Mouse (Mus musculus) heart, adult 2 months (tissue): ENCODE measurements around the gene Rad23b. TPM values are rescaled to one million over a fixed set of nuclear protein-coding genes. Genes with fewer than 3 reads are reported as not detected.
"Not testable (repeated sequence)": the region's sequence is repeated elsewhere in the genome, so short reads cannot be mapped to it uniquely, and the experiment has no call there.

ENCODE experiments used
- DNase-seq, 2 experiments: peaks; one replicate each; pipeline ENCODE4 v3.0.0; 2021
- H3K27ac ChIP-seq: fragments of 200-600 bp; 2 replicates; pipeline ENCODE4 v1.8.1; 2022
- H3K27me3 ChIP-seq: fragments of 200-500 bp; 2 replicates; pipeline ENCODE4 v1.6.1; 2012; ENCODE audit warnings: mild to moderate bottlenecking, low read length, inconsistent platforms, mixed read lengths; ENCODE audit not compliant: control insufficient read depth, insufficient read depth
- H3K36me3 ChIP-seq: fragments of 200-500 bp; 2 replicates; pipeline ENCODE4 v1.6.1; 2012; ENCODE audit warnings: low read length, inconsistent platforms; ENCODE audit not compliant: control insufficient read depth, insufficient read depth
- H3K4me1 ChIP-seq: fragments of 200-500 bp; 2 replicates; pipeline ENCODE4 v1.6.1; 2011; ENCODE audit warnings: low read length; ENCODE audit not compliant: control insufficient read depth, insufficient read depth
- H3K4me3 ChIP-seq: fragments of 200-600 bp; 2 replicates; pipeline ENCODE4 v1.8.1; 2022
- H3K79me2 ChIP-seq: fragments of 200-500 bp; replicated peaks from 2 replicates; pipeline ENCODE4 v1.6.1; 2012; ENCODE audit warnings: mild to moderate bottlenecking, inconsistent platforms, low read length, moderate library complexity, mixed read lengths; ENCODE audit not compliant: control insufficient read depth, insufficient read depth
- H3K9ac ChIP-seq: fragments of 200-500 bp; 2 replicates; pipeline ENCODE4 v1.6.1; 2012; ENCODE audit warnings: low read depth, mild to moderate bottlenecking, control low read depth, inconsistent platforms, low read length, mixed read lengths
- CTCF ChIP-seq: fragments of 200-600 bp; IDR thresholded peaks from 2 replicates; pipeline ENCODE4 v1.8.1; 2022; ENCODE audit warnings: antibody characterized with exemption, mild to moderate bottlenecking, moderate library complexity
- EP300 ChIP-seq: fragments of 200-500 bp; IDR thresholded peaks from 2 replicates; pipeline ENCODE4 v1.6.1; 2011; ENCODE audit warnings: low read depth, low read length, control low read depth; ENCODE audit not compliant: insufficient read depth
- POLR2A ChIP-seq: fragments of 200-500 bp; IDR thresholded peaks from 2 replicates; pipeline ENCODE4 v1.6.1; 2011; ENCODE audit warnings: mild to moderate bottlenecking, low read depth, low read length, control low read depth; ENCODE audit not compliant: insufficient read depth
- WGBS: fragments of 180-500 bp; shearing (Covaris S2); methylation state at CpG from one replicate; pipeline ENCODE4 v1.1.7; 2018; 5-methylcytosine and 5-hydroxymethylcytosine counted together
- intact Hi-C: fragments of 180-260 bp; cut with DNase I; formaldehyde crosslinking; loops from one replicate; pipeline ENCODE4 v1.15.1; 2025
- long read RNA-seq: library from polyadenylated mRNA; stranded (forward); transcript quantifications from one replicate; pipeline ENCODE4 v2.0.0, GENCODE M21; 2021
- polyA plus RNA-seq: library from polyadenylated mRNA; depleted of rRNA; stranded (reverse); fragments of >200 nt; gene quantifications from 2 replicates; pipeline ENCODE4 v1.2.3, GENCODE M21; 2012; rRNA removed
- total RNA-seq, 2 experiments: library from RNA; stranded (reverse); gene quantifications; 2 replicates each; pipeline ENCODE4 v1.2.3; 2021

Rad23b gene
- total RNA-seq (100 to 1,000 TPM; 113 to 121 TPM), polyA plus RNA-seq (124 and 137 TPM in 2 replicates)
- long read RNA-seq, transcript Rad23b-201 (10 exons, 3,810 nt) = major isoform, 18 of 22 reads
- long read RNA-seq, partial matches to known transcripts = 4 of 22 reads
- long read RNA-seq, other reads (novel, unspliced or antisense) = 0 of 22 reads

- Histone ChIP-seq H3K79me2 (peaks cover 8% of the 10 kb centered on the region), H3K27me3 (no peaks in the 10 kb centered on the region), H3K4me3 (peak within 1 kb of the TSS; percentile 99), H3K4me1 (peaks cover 6% of the 10 kb centered on the region; the same call in 1 of the 2 replicates), H3K36me3 (peaks cover 19% of the 10 kb centered on the region), H3K27ac (peak within 1 kb of the TSS; percentile 96), H3K9ac (peak within 1 kb of the TSS; percentile 92)
- TF ChIP-seq EP300 = peak; percentile 40; the same call in 1 of the 2 replicates
- peak; percentile 83 for TF ChIP-seq POLR2A
- TF ChIP-seq CTCF = peak; percentile 27; the same call in 1 of the 2 replicates
- intact Hi-C loops = loop anchor here (10.0 kb wide), 1 partner anchor 385 kb away; no protein-coding TSS in a partner anchor
- under 1% methylated on average over 74 of the region's 77 CpGs for WGBS
- DNase-seq = peak; percentile 100
Measured at GRCm38 (mm10) chr4:55349452-55350218, at the start of gene Rad23b. Gene Rad23b (plus strand): TSS chr4:55350043.

DNA sequence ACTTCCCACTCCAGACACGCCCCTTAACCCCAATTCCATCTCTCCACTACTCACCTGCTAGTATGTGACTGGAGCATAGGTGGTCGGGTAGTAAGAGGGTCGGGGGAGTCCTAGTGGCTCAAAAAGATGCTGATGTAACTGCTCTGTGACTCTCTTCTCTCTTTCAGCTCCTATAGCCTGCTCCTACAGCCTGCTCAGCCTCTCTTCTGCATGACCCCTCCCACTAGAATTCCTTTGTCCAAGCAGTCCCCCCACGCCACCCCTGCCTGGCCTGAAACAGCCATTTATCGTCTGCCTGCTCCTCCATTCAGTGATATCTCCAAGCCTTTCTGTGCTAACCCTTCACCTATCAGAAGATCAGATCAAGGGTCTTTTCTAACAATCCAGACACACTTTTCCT lies 45.7 kb upstream of the Rad23b start:
- WGBS = 73% methylated on average over 5 of the region's 5 CpGs
- H3K36me3 ChIP-seq = no peaks in the 10 kb centered on the region
- H3K79me2 ChIP-seq = no peaks in the 10 kb centered on the region
- H3K27ac ChIP-seq = no peak overlapping the region
- H3K9ac ChIP-seq = no peak overlapping the region
- DNase-seq = no peak
- no peak overlapping the region for H3K4me3 ChIP-seq
- intact Hi-C loops = no loop called here
- no peaks in the 10 kb centered on the region for H3K27me3 ChIP-seq
- TF ChIP-seq EP300 = no peak
- TF ChIP-seq CTCF = no peak
- TF ChIP-seq POLR2A = no peak
- H3K4me1 ChIP-seq = no peaks in the 10 kb centered on the region

DNA sequence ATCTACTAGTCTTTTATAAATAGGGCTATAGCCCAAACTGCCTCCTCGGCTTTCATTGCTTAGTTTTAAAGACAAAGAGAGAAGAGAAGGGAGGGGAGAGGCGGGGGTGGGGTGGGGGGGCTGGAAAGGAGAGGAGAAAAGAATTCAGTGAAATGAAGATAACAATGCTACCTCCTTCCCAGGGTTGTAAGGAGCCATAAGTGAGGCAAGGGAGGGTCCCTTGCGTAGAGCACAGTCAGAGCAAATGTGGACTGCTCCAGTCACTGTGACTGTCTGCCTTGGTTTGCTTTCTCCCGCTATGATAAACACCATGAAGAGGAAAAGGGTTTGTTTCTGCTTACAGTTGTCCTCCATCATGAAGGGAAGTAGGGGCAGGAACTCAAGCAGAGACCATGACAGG lies 43.2 kb upstream of the Rad23b start:
- no peak for DNase-seq
- TF ChIP-seq CTCF (no peak), POLR2A (no peak), EP300 (no peak)
- Histone ChIP-seq H3K9ac (no peak overlapping the region), H3K79me2 (no peaks in the 10 kb centered on the region), H3K36me3 (no peaks in the 10 kb centered on the region), H3K4me3 (no peak overlapping the region), H3K27ac (no peak overlapping the region), H3K4me1 (no peaks in the 10 kb centered on the region), H3K27me3 (no peaks in the 10 kb centered on the region)
- intact Hi-C loops = no loop called here
- 80% methylated on average over 4 of the region's 4 CpGs for WGBS

DNA sequence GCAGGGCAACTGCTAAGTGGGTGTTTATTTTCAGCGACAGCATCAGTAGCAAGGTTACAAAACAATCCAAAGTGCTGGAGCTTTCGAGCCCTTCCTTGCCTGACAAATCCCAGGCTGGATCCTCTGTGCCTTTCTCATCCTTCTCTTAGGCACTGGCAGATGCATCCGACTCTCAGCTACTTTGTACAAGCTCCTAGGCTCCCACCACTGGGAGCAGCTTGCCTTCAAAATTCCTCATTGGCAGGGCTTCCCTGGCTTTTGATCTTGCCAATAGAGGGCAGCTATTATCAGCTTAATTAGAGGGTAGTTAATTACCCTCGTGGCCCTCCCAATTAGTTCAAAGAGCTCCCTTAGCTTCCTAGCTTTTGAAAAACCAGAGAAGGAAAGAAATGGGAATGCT lies 33.1 kb upstream of the Rad23b start:
- no peaks in the 10 kb centered on the region for H3K27me3 ChIP-seq
- no peaks in the 10 kb centered on the region for H3K79me2 ChIP-seq
- no peak for TF ChIP-seq POLR2A
- no peak for TF ChIP-seq EP300
- TF ChIP-seq CTCF = no peak
- intact Hi-C loops = no loop called here
- H3K4me3 ChIP-seq = no peak overlapping the region
- no peak overlapping the region for H3K27ac ChIP-seq
- DNase-seq = no peak
- no peak overlapping the region for H3K9ac ChIP-seq
- no peaks in the 10 kb centered on the region for H3K36me3 ChIP-seq
- WGBS = 48% methylated on average over 4 of the region's 4 CpGs
- no peaks in the 10 kb centered on the region for H3K4me1 ChIP-seq

GRCm38 (mm10) chr4:55318350-55318749 lies 31.5 kb upstream of the Rad23b start:
- 97% methylated on average over 9 of the region's 9 CpGs for WGBS
- H3K27ac ChIP-seq, DNase-seq, H3K79me2 ChIP-seq, H3K36me3 ChIP-seq, H3K27me3 ChIP-seq, H3K4me3 ChIP-seq, H3K4me1 ChIP-seq, intact Hi-C loops, H3K9ac ChIP-seq: not testable (repeated sequence)

GRCm38 (mm10) chr4:55325786-55326518 lies 23.9 kb upstream of the Rad23b start:
- WGBS = 60% methylated on average over 4 of the region's 4 CpGs
- Histone ChIP-seq H3K27ac (no peak overlapping the region), H3K36me3 (no peaks in the 10 kb centered on the region), H3K9ac (no peak overlapping the region), H3K79me2 (no peaks in the 10 kb centered on the region), H3K4me3 (no peak overlapping the region), H3K4me1 (no peaks in the 10 kb centered on the region; the same call in 1 of the 2 replicates), H3K27me3 (no peaks in the 10 kb centered on the region)
- intact Hi-C loops = no loop called here
- no peak for DNase-seq
- no peak for TF ChIP-seq POLR2A
- TF ChIP-seq CTCF = no peak
- no peak for TF ChIP-seq EP300
